Mouse (Mus musculus) megakaryocyte, embryonic 14.5 days (primary cell): ENCODE data around the gene Pygl. TPM values are rescaled to one million over a fixed set of nuclear protein-coding genes. Genes with fewer than 3 reads are reported as not detected.

Source experiments
- H3K27me3 ChIP-seq: replicated peaks from 2 replicates; pipeline ENCODE3; 2012; ENCODE audit warnings: inconsistent platforms
- H3K36me3 ChIP-seq: replicated peaks from 2 replicates; pipeline ENCODE3; 2012; ENCODE audit warnings: low read length, inconsistent platforms, mixed read lengths
- H3K4me1 ChIP-seq: 2 replicates; pipeline ENCODE4 v1.6.1; 2012; ENCODE audit warnings: inconsistent platforms
- H3K4me3 ChIP-seq: replicated peaks from 2 replicates; pipeline ENCODE3; 2012; ENCODE audit warnings: moderate library complexity, mild to moderate bottlenecking, inconsistent platforms
- H3K9me3 ChIP-seq: 2 replicates; pipeline ENCODE4 v1.6.1; 2012; ENCODE audit warnings: inconsistent platforms
- FLI1 ChIP-seq: IDR thresholded peaks from 2 replicates; pipeline ENCODE4 v1.6.1; 2012; ENCODE audit warnings: low read length, inconsistent platforms, mixed read lengths
- GATA1 ChIP-seq: IDR thresholded peaks from 3 replicates; pipeline ENCODE4 v1.6.1; 2012; ENCODE audit warnings: mixed read lengths, low read length, inconsistent platforms, borderline replicate concordance
- polyA plus RNA-seq: library from polyadenylated mRNA; stranded (reverse); fragments of >175 nt; gene quantifications from 2 replicates; pipeline ENCODE4 v1.2.3, GENCODE M21; 2012; ENCODE audit warnings: low replicate concordance; ENCODE audit not compliant: insufficient read depth

Pygl gene
- polyA plus RNA-seq, 1 experiment = 35.0 TPM

DNA sequence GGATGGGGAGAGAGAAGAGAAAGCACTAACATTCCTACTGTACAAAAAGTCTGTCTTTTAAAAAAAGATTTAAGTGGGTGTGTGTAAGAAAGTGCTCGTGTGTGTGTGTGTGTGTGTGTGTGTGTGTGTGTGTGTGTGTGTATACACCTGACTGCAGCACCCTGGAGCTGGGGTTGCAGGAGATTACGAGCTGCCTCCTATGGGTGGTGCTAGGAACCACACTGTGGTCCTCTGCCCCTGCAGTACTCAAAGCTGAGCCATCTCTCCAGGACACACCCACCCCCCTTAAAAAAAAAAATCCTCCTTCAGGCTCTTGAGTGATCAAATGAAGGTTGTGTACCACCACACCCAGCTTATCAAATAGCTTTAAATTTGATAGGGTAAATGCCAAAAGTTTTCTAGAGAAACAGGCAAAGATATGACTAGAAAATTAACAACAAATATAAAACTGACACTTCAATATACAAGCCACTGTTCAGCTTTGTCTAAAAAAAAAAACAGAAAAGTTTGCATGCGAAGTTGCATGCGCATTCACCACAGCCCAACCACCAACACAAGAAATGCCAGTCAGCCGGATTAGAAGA is 90.2 kb downstream of the Pygl start:
- H3K27me3 ChIP-seq = no peaks in the 10 kb centered on the region
- no peak overlapping the region for H3K4me3 ChIP-seq
- peaks cover 84% of the 10 kb centered on the region for H3K4me1 ChIP-seq
- H3K9me3 ChIP-seq = no peaks in the 10 kb centered on the region
- TF ChIP-seq GATA1 = no peak
- no peak for TF ChIP-seq FLI1
- H3K36me3 ChIP-seq = peaks cover 2% of the 10 kb centered on the region

Other genes with a start within 250 kb of the Pygl start
- 8.6 and 9.6 TPM in 2 replicates for gene Sav1, start 244.5 kb downstream of the Pygl start, polyA plus RNA-seq
- 2.2 and 5.0 TPM in 2 replicates for gene Nin, start 117.8 kb downstream of the Pygl start, polyA plus RNA-seq
- not detected in 2 replicates for gene Abhd12b, start 77.3 kb downstream of the Pygl start, polyA plus RNA-seq
- 0.43 and 1.4 TPM in 2 replicates for gene Trim9, start 116.1 kb upstream of the Pygl start, polyA plus RNA-seq
- 1.8 and 11.4 TPM in 2 replicates for gene Tmx1, start 221.6 kb upstream of the Pygl start, polyA plus RNA-seq